Mouse (Mus musculus): ENCODE data around the gene Lemd1. TPM values are rescaled to one million over a fixed set of nuclear protein-coding genes. Genes with fewer than 3 reads are reported as not detected.
A peak's percentile ranks its signal among the peaks of the same experiment; 100 is the strongest.

The Lemd1 gene
- polyA plus RNA-seq, 1 experiment from 2014 or later: 2.0 TPM

GRCm38 (mm10) chr1:132245010-132245409 lies 53.8 kb downstream of the Lemd1 start:
- Histone ChIP-seq H3K4me1 (no peaks in the 10 kb centered on the region), H3K9me3 (no peaks in the 10 kb centered on the region), H3K36me3 (replicated peaks) (no peaks in the 10 kb centered on the region), H3K4me3 (no peak overlapping the region), H3K27ac (replicated peaks) (no peak overlapping the region), H3K27me3 (replicated peaks; ENCODE audit: low read depth, poor library complexity, severe bottlenecking) (0 out of 2 replicates have a peak, but pooled peaks cover 3% of the 10 kb centered on the region)
- 86% methylated on average over 5 of the region's 5 CpGs for WGBS
- DNase-seq (ENCODE audit: low spot score): no peak

GRCm38 (mm10) chr1:132246137-132246536 lies 54.9 kb downstream of the Lemd1 start:
- Histone ChIP-seq H3K4me3 (no peak overlapping the region), H3K36me3 (replicated peaks) (no peaks in the 10 kb centered on the region)
- 66% methylated on average over 6 of the region's 6 CpGs for WGBS

GRCm38 (mm10) chr1:132246641-132247040 lies 55.4 kb downstream of the Lemd1 start:
- Histone ChIP-seq H3K4me3 (no peak overlapping the region), H3K4me1 (no peaks in the 10 kb centered on the region), H3K36me3 (replicated peaks) (no peaks in the 10 kb centered on the region), H3K27ac (replicated peaks) (no peak overlapping the region), H3K27me3 (replicated peaks; ENCODE audit: low read depth, poor library complexity, severe bottlenecking) (0 out of 2 replicates have a peak, but pooled peaks cover 3% of the 10 kb centered on the region), H3K9me3 (no peaks in the 10 kb centered on the region)
- DNase-seq (ENCODE audit: low spot score): no peak
- WGBS: 90% methylated on average over 4 of the region's 4 CpGs

More at GRCm38 (mm10) chr1:132246137-132246536, 54.9 kb downstream of the Lemd1 start:
- H3K27me3 ChIP-seq (replicated peaks; ENCODE audit: low read depth, poor library complexity, severe bottlenecking): 0 out of 2 replicates have a peak, but pooled peaks cover 3% of the 10 kb centered on the region
- no peaks in the 10 kb centered on the region for H3K4me1 ChIP-seq
- no peaks in the 10 kb centered on the region for H3K9me3 ChIP-seq
- no peak for DNase-seq (ENCODE audit: low spot score)
- no peak overlapping the region for H3K27ac ChIP-seq (replicated peaks)

DNA sequence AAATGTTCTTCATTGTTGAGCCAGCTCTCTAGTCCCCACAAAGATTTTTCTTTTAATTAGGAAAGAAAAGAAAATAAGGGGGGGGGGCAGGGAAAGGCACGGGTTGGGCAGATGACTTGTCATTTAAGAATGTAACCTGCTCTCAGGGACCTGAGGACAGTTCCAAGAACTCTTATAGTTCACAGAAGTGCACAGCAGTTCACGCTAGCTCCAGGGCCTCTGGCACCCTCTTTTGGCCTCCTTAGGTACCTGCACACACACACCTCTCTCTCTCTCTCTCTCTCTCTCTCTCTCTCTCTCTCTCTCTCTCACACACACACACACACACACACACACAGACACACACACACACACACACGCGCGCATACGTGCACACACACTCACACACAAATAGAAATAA lies 63.2 kb downstream of the Lemd1 start:
- 87% methylated on average over 6 of the region's 6 CpGs for WGBS
- H3K27ac ChIP-seq (replicated peaks): no peak overlapping the region
- no peaks in the 10 kb centered on the region for H3K9me3 ChIP-seq
- H3K4me3 ChIP-seq: no peak overlapping the region
- no peak for DNase-seq (ENCODE audit: low spot score)
- no peaks in the 10 kb centered on the region for H3K4me1 ChIP-seq
- H3K27me3 ChIP-seq (replicated peaks; ENCODE audit: low read depth, poor library complexity, severe bottlenecking): no peaks in the 10 kb centered on the region
- H3K36me3 ChIP-seq (replicated peaks): no peaks in the 10 kb centered on the region

GRCm38 (mm10) chr1:132260331-132260730 lies 69.1 kb downstream of the Lemd1 start:
- Histone ChIP-seq H3K9me3 (no peaks in the 10 kb centered on the region), H3K27ac (replicated peaks) (no peak overlapping the region)
- 92% methylated on average over 1 of the region's 1 CpGs for WGBS

GRCm38 (mm10) chr1:132261058-132261457 lies 69.8 kb downstream of the Lemd1 start:
- DNase-seq (ENCODE audit: low spot score): no peak
- Histone ChIP-seq H3K27ac (replicated peaks) (no peak overlapping the region), H3K4me3 (no peak overlapping the region), H3K27me3 (replicated peaks; ENCODE audit: low read depth, poor library complexity, severe bottlenecking) (no peaks in the 10 kb centered on the region), H3K36me3 (replicated peaks) (no peaks in the 10 kb centered on the region), H3K4me1 (peaks cover 10% of the 10 kb centered on the region), H3K9me3 (no peaks in the 10 kb centered on the region)
- WGBS: 71% methylated on average over 5 of the region's 5 CpGs

More at GRCm38 (mm10) chr1:132260331-132260730, 69.1 kb downstream of the Lemd1 start:
- no peak overlapping the region for H3K4me3 ChIP-seq
- no peaks in the 10 kb centered on the region for H3K27me3 ChIP-seq (replicated peaks; ENCODE audit: low read depth, poor library complexity, severe bottlenecking)
- peaks cover 9% of the 10 kb centered on the region for H3K4me1 ChIP-seq
- H3K36me3 ChIP-seq (replicated peaks): no peaks in the 10 kb centered on the region
- no peak for DNase-seq (ENCODE audit: low spot score)

DNA sequence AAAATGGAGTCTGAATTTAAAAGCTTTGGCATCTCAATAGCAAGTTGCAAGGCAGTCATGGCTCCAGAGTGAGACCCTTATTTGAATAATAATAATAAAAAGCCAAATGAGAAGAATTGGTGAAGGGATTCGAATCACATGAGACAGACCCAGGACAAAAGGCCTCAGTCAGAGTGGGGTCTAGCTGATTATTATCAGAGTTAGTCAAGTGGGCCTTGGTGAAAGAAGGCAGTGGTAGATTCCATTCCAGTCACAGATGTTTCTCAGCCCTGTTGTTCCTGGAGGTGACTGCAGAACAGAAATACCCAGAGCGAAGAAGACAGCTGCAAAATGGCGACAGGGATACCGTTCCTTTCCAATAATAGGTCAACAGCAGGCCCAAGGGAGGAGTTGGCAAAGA lies 72.4 kb downstream of the Lemd1 start:
- H3K36me3 ChIP-seq (replicated peaks): no peaks in the 10 kb centered on the region
- no peak for DNase-seq (ENCODE audit: low spot score)
- peaks cover 33% of the 10 kb centered on the region for H3K4me1 ChIP-seq
- no peak overlapping the region for H3K27ac ChIP-seq (replicated peaks)
- no peaks in the 10 kb centered on the region for H3K27me3 ChIP-seq (replicated peaks; ENCODE audit: low read depth, poor library complexity, severe bottlenecking)
- WGBS: 88% methylated on average over 4 of the region's 4 CpGs
- H3K9me3 ChIP-seq: no peaks in the 10 kb centered on the region
- no peak overlapping the region for H3K4me3 ChIP-seq

GRCm38 (mm10) chr1:132264577-132264976 lies 73.3 kb downstream of the Lemd1 start:
- H3K27me3 ChIP-seq (replicated peaks; ENCODE audit: low read depth, poor library complexity, severe bottlenecking): no peaks in the 10 kb centered on the region
- no peaks in the 10 kb centered on the region for H3K9me3 ChIP-seq
- 58% methylated on average over 7 of the region's 7 CpGs for WGBS
- peaks cover 43% of the 10 kb centered on the region for H3K4me1 ChIP-seq
- DNase-seq (ENCODE audit: low spot score): no peak
- no peaks in the 10 kb centered on the region for H3K36me3 ChIP-seq (replicated peaks)
- H3K27ac ChIP-seq (replicated peaks): no peak overlapping the region
- H3K4me3 ChIP-seq: no peak overlapping the region

- peaks cover 47% of the 10 kb centered on the region for H3K4me1 ChIP-seq
- 0 out of 2 replicates have a peak overlapping the region, but pooled peaks have one; percentile 10 for H3K27ac ChIP-seq (replicated peaks)
Measured at GRCm38 (mm10) chr1:132265211-132265859, 74.1 kb downstream of the Lemd1 start.

DNA sequence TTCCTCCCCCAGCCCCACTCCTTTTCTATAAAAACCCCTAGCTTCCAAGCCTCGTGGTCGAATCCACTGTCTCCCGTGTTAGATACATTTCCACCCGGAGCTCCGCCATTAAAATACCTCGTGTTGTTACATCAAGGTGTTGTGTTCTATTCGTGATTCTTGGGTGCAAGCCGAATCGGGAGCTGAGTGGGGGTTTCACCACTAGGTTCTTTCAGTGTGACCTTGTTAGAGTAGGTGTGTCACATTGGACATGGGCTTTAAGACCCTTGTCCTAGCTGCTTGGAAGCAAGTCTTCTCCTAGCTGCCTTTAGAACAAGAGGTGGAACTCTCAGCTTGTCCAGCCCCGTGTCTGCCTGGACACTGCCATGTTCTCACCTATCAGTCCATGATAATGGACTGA lies 74.7 kb downstream of the Lemd1 start:
- 88% methylated on average over 10 of the region's 10 CpGs for WGBS

More at GRCm38 (mm10) chr1:132265211-132265859, 74.1 kb downstream of the Lemd1 start:
- no peak overlapping the region for H3K4me3 ChIP-seq
- 71% methylated on average over 8 of the region's 8 CpGs for WGBS
- H3K27me3 ChIP-seq (replicated peaks; ENCODE audit: low read depth, poor library complexity, severe bottlenecking): no peaks in the 10 kb centered on the region
- DNase-seq (ENCODE audit: low spot score): no peak
- no peaks in the 10 kb centered on the region for H3K36me3 ChIP-seq (replicated peaks)
- no peaks in the 10 kb centered on the region for H3K9me3 ChIP-seq

GRCm38 (mm10) chr1:132266791-132267557 lies 75.7 kb downstream of the Lemd1 start:
- Histone ChIP-seq H3K36me3 (replicated peaks) (no peaks in the 10 kb centered on the region), H3K27me3 (replicated peaks; ENCODE audit: low read depth, poor library complexity, severe bottlenecking) (no peaks in the 10 kb centered on the region), H3K4me3 (no peak overlapping the region), H3K27ac (replicated peaks) (no peak overlapping the region), H3K9me3 (no peaks in the 10 kb centered on the region), H3K4me1 (peaks cover 47% of the 10 kb centered on the region)
- 43% methylated on average over 8 of the region's 8 CpGs for WGBS
- DNase-seq (ENCODE audit: low spot score): no peak

More for the DNA sequence above, 74.7 kb downstream of the Lemd1 start:
- DNase-seq (ENCODE audit: low spot score): no peak
- H3K27ac ChIP-seq (replicated peaks): no peak overlapping the region
- no peaks in the 10 kb centered on the region for H3K27me3 ChIP-seq (replicated peaks; ENCODE audit: low read depth, poor library complexity, severe bottlenecking)
- H3K9me3 ChIP-seq: no peaks in the 10 kb centered on the region
- no peaks in the 10 kb centered on the region for H3K36me3 ChIP-seq (replicated peaks)
- no peak overlapping the region for H3K4me3 ChIP-seq
- H3K4me1 ChIP-seq: peaks cover 47% of the 10 kb centered on the region

GRCm38 (mm10) chr1:132267959-132268358 lies 76.7 kb downstream of the Lemd1 start:
- Histone ChIP-seq H3K9me3 (no peaks in the 10 kb centered on the region), H3K27me3 (replicated peaks; ENCODE audit: low read depth, poor library complexity, severe bottlenecking) (no peaks in the 10 kb centered on the region), H3K27ac (replicated peaks) (no peak overlapping the region), H3K4me3 (no peak overlapping the region), H3K4me1 (peaks cover 47% of the 10 kb centered on the region), H3K36me3 (replicated peaks) (no peaks in the 10 kb centered on the region)
- 60% methylated on average over 2 of the region's 2 CpGs for WGBS
- no peak for DNase-seq (ENCODE audit: low spot score)
